Mouse (Mus musculus) testis, adult 2 months (tissue): Measurements from ENCODE around the gene Tas2r143. TPM values are rescaled to one million over a fixed set of nuclear protein-coding genes. Genes with fewer than 3 reads are reported as not detected.

Experiments used
- H3K27ac ChIP-seq: fragments of 200-500 bp; 2 replicates; pipeline ENCODE4 v1.5.1; 2012; ENCODE audit warnings: low read depth, low read length; ENCODE audit not compliant: control insufficient read depth, insufficient read depth
- H3K27me3 ChIP-seq: fragments of 200-500 bp; 2 replicates; pipeline ENCODE4 v1.6.1; 2012; ENCODE audit warnings: mild to moderate bottlenecking, low read length, moderate library complexity; ENCODE audit not compliant: control insufficient read depth, insufficient read depth
- H3K36me3 ChIP-seq: fragments of 200-500 bp; 2 replicates; pipeline ENCODE4 v1.6.1; 2012; ENCODE audit warnings: mild to moderate bottlenecking, low read length; ENCODE audit not compliant: control insufficient read depth, insufficient read depth
- H3K4me1 ChIP-seq: fragments of 200-500 bp; 2 replicates; pipeline ENCODE4 v1.6.1; 2012; ENCODE audit warnings: low read length; ENCODE audit not compliant: control insufficient read depth, insufficient read depth
- H3K4me3 ChIP-seq: fragments of 200-500 bp; 2 replicates; pipeline ENCODE4 v1.5.1; 2012; ENCODE audit warnings: low read depth, mild to moderate bottlenecking, low read length, moderate library complexity, mixed read lengths; ENCODE audit not compliant: control insufficient read depth
- CTCF ChIP-seq: fragments of 200-500 bp; IDR thresholded peaks from 2 replicates; pipeline ENCODE4 v1.5.1; 2012; ENCODE audit warnings: low read depth, mild to moderate bottlenecking, inconsistent platforms, low read length, moderate library complexity; ENCODE audit not compliant: control insufficient read depth, insufficient read depth, insufficient replicate concordance
- POLR2A ChIP-seq: fragments of 200-500 bp; IDR thresholded peaks from 2 replicates; pipeline ENCODE4 v1.6.1; 2012; ENCODE audit warnings: low read depth, mild to moderate bottlenecking, inconsistent platforms, low read length, moderate library complexity; ENCODE audit not compliant: control insufficient read depth
- polyA plus RNA-seq: library from polyadenylated mRNA; depleted of rRNA; stranded (reverse); fragments of >200 nt; gene quantifications from 2 replicates; pipeline ENCODE4 v1.2.3, GENCODE M21; 2012; rRNA removed

Tas2r143 gene
- polyA plus RNA-seq, 1 experiment, result not detected

- Histone ChIP-seq H3K27ac (no peak overlapping the region), H3K27me3 (no peaks in the 10 kb centered on the region), H3K4me1 (no peaks in the 10 kb centered on the region), H3K4me3 (no peak overlapping the region), H3K36me3 (no peaks in the 10 kb centered on the region)
- TF ChIP-seq POLR2A (no peak), CTCF (no peak)
Measured at GRCm38 (mm10) chr6:42435490-42435889, 35.5 kb downstream of the Tas2r143 start.

DNA sequence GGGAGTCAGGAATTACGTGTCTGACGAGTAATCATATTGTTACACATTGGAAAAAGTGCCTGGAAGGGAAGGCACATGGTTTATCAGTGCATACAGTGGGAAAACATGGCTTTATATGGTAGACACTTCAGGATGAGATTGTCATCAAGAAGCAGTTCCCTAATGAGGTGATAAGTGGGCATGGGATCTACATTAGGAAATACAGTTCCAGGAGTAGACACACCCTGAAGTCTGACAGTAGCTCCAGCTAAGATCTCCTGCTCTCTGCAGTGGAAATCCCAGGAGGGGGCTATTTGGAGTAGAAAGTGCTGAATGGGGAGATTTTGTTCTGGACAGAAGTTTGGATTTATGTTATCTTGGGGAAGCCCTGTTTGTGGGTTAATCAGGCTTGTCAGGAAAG lies 41.4 kb downstream of the Tas2r143 start:
- TF ChIP-seq CTCF (no peak), POLR2A (no peak)
- Histone ChIP-seq H3K27me3 (no peaks in the 10 kb centered on the region), H3K36me3 (no peaks in the 10 kb centered on the region), H3K4me1 (peaks cover 2% of the 10 kb centered on the region; the same call in 1 of the 2 replicates), H3K4me3 (no peak overlapping the region), H3K27ac (no peak overlapping the region)

GRCm38 (mm10) chr6:42444491-42444890 lies 44.5 kb downstream of the Tas2r143 start:
- no peaks in the 10 kb centered on the region for H3K36me3 ChIP-seq
- TF ChIP-seq POLR2A, result no peak
- TF ChIP-seq CTCF, result no peak
- H3K27me3 ChIP-seq, result no peaks in the 10 kb centered on the region

DNA sequence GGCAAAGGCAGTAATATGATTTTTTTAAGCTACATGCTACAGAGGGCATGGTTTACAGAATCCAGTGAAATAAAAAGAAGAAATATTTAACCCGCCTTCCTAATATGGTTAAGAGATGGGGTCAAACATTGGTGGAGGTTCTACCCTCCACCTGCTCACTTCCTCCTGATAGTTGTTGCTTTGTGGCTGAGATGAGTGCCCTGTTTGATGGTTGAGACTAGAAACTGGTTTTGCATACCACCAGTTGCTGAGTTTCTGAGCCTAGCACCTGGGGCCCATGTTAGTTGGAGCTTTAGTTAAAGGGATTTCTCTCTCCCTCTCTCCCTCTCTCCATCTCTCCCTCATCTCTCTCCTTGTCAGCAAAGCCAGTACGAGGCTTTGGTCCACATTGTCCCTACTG lies 47.3 kb downstream of the Tas2r143 start:
- TF ChIP-seq POLR2A, result no peak
- TF ChIP-seq CTCF, result no peak
- Histone ChIP-seq H3K4me1 (peaks cover 2% of the 10 kb centered on the region; the same call in 1 of the 2 replicates), H3K4me3 (no peak overlapping the region), H3K27ac (no peak overlapping the region), H3K36me3 (no peaks in the 10 kb centered on the region), H3K27me3 (no peaks in the 10 kb centered on the region)

More at GRCm38 (mm10) chr6:42444491-42444890, 44.5 kb downstream of the Tas2r143 start:
- H3K27ac ChIP-seq, result no peak overlapping the region
- peaks cover 2% of the 10 kb centered on the region; the same call in 1 of the 2 replicates for H3K4me1 ChIP-seq
- H3K4me3 ChIP-seq, result no peak overlapping the region

Other genes with a start within 250 kb of the Tas2r143 start
- not detected in 2 replicates for gene Tas2r144, start 184.9 kb upstream of the Tas2r143 start, polyA plus RNA-seq
- 6.3 and 6.5 TPM in 2 replicates for gene Gstk1, start 154.3 kb upstream of the Tas2r143 start, polyA plus RNA-seq
- 0.12 TPM in 1 of 2 replicates, not detected in the other for gene Tmem139, start 138.3 kb upstream of the Tas2r143 start, polyA plus RNA-seq
- 7.4 and 10.4 TPM in 2 replicates for gene Casp2, start 135.3 kb upstream of the Tas2r143 start, polyA plus RNA-seq
- 0.84 and 0.89 TPM in 2 replicates for gene Clcn1, start 113.6 kb upstream of the Tas2r143 start, polyA plus RNA-seq
- gene Fam131b, start 75.6 kb upstream of the Tas2r143 start, polyA plus RNA-seq, result 11.9 and 12.0 TPM in 2 replicates
- 35.2 and 40.1 TPM in 2 replicates for gene Zyx, start 50.6 kb upstream of the Tas2r143 start, polyA plus RNA-seq
- gene Epha1, start 27.0 kb upstream of the Tas2r143 start, polyA plus RNA-seq, result 0.30 and 0.76 TPM in 2 replicates
- gene Tas2r135, start 5.2 kb downstream of the Tas2r143 start, polyA plus RNA-seq, result not detected in 2 replicates
- gene Tas2r126, start 34.3 kb downstream of the Tas2r143 start, polyA plus RNA-seq, result not detected in 2 replicates
- 0.16 TPM in 1 of 2 replicates, not detected in the other for gene Olfr458, start 65.0 kb downstream of the Tas2r143 start, polyA plus RNA-seq
- gene Olfr457, start 76.1 kb downstream of the Tas2r143 start, polyA plus RNA-seq, result not detected in 2 replicates
- gene Olfr456, start 87.0 kb downstream of the Tas2r143 start, polyA plus RNA-seq, result 0.20 and 0.42 TPM in 2 replicates
- 0.02 and 0.15 TPM in 2 replicates for gene Olfr455, start 147.3 kb downstream of the Tas2r143 start, polyA plus RNA-seq
- gene Tcaf3, start 197.5 kb downstream of the Tas2r143 start, polyA plus RNA-seq, result not detected in 2 replicates
- gene Tcaf2, start 245.0 kb downstream of the Tas2r143 start, polyA plus RNA-seq, result 0.29 and 0.43 TPM in 2 replicates